Mouse (Mus musculus): ENCODE measurements at regions not wholly inside any gene's neighbourhood (a gene's known extent, or its start where the extent isn't known, plus 50 kb on each side); places are given as distances from the start of the nearest gene placed in this dataset.

DNA sequence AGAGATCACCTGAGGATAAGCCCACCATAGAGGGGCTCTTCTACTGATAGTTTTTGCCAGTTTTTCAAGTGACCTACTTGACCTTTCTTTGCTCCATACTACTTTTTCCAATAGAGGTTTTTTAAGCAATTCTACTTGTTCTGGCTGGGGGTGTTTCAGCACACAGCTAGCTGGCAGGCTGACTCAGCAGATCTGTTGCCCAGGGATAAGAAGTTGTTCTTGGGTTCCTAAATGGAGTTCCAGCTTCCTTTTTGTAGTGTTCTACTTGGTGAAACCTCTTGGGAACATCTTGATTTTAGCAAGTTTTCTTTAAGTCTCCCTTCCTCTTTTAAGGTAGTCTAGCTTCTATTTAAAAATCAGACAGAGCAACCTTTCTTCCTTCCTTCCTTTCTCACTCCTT, 61.0 kb downstream of the 4930474N05Rik start:
- ATAC-seq (no peak), DNase-seq (ENCODE audit: low spot score) (no peak)
- H3K9ac ChIP-seq (replicated peaks; ENCODE audit: low read length): no peak overlapping the region
- no peaks in the 10 kb centered on the region for H3K36me3 ChIP-seq (ENCODE audit: insufficient read depth, low read length)
- no peaks in the 10 kb centered on the region for H3K4me1 ChIP-seq (ENCODE audit: insufficient read depth, low read length)
- H3K4me2 ChIP-seq (ENCODE audit: low read depth, low read length): no peak overlapping the region
- no peak overlapping the region for H3K27ac ChIP-seq
- no peak for TF ChIP-seq CTCF (IDR thresholded peaks at IDR 0.05; ENCODE audit: low read depth)
- no peaks in the 10 kb centered on the region for H3K9me3 ChIP-seq (ENCODE audit: low read length)
- H3K4me3 ChIP-seq (ENCODE audit: low read length): no peak overlapping the region
- H3K27me3 ChIP-seq (ENCODE audit: insufficient read depth, low read length): no peaks in the 10 kb centered on the region

DNA sequence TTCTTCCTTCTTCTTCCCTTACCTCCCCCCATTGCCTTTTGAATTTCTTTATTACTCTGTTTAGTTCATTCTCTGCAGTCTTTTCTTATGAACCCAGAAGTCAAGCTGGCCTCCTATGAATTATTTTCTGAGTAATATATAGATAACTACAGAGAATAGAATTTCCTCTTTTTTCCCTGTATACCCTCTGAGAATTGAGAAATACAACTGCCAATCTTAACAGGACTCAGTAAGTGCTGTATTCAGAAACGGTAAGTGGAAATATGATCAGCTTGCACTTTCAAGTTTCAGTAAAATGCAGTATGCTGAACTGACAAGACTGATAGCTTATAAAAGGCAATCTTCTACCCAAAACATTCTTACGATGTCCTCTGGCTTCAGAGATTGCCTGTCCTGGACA, 61.5 kb downstream of the 4930474N05Rik start:
- no peak for TF ChIP-seq CTCF (IDR thresholded peaks at IDR 0.05; ENCODE audit: low read depth)
- H3K4me2 ChIP-seq (ENCODE audit: low read depth, low read length): no peak overlapping the region
- 69% methylated on average over 2 of the region's 2 CpGs for WGBS

GRCm38 (mm10) chr14:36183701-36184100, 89.0 kb downstream of the 4930474N05Rik start:
- TF ChIP-seq CTCF (IDR thresholded peaks at IDR 0.05; ENCODE audit: low read depth): no peak
- Histone ChIP-seq H3K4me1 (ENCODE audit: insufficient read depth, low read length) (no peaks in the 10 kb centered on the region), H3K4me2 (ENCODE audit: low read depth, low read length) (no peak overlapping the region), H3K9me3 (ENCODE audit: low read length) (no peaks in the 10 kb centered on the region), H3K9ac (replicated peaks; ENCODE audit: low read length) (no peak overlapping the region), H3K27ac (no peak overlapping the region), H3K36me3 (ENCODE audit: insufficient read depth, low read length) (no peaks in the 10 kb centered on the region), H3K4me3 (ENCODE audit: low read length) (no peak overlapping the region), H3K27me3 (ENCODE audit: insufficient read depth, low read length) (no peaks in the 10 kb centered on the region)
- DNase-seq (ENCODE audit: low spot score): no peak
- ATAC-seq: no peak
- WGBS: 47% methylated on average over 1 of the region's 1 CpGs

More for the DNA sequence above, 61.5 kb downstream of the 4930474N05Rik start:
- H3K9ac ChIP-seq (replicated peaks; ENCODE audit: low read length): no peak overlapping the region
- no peaks in the 10 kb centered on the region for H3K4me1 ChIP-seq (ENCODE audit: insufficient read depth, low read length)
- H3K9me3 ChIP-seq (ENCODE audit: low read length): no peaks in the 10 kb centered on the region
- H3K4me3 ChIP-seq (ENCODE audit: low read length): no peak overlapping the region
- ATAC-seq (no peak), DNase-seq (ENCODE audit: low spot score) (no peak)
- H3K27ac ChIP-seq: no peak overlapping the region
- H3K27me3 ChIP-seq (ENCODE audit: insufficient read depth, low read length): no peaks in the 10 kb centered on the region
- no peaks in the 10 kb centered on the region for H3K36me3 ChIP-seq (ENCODE audit: insufficient read depth, low read length)

DNA sequence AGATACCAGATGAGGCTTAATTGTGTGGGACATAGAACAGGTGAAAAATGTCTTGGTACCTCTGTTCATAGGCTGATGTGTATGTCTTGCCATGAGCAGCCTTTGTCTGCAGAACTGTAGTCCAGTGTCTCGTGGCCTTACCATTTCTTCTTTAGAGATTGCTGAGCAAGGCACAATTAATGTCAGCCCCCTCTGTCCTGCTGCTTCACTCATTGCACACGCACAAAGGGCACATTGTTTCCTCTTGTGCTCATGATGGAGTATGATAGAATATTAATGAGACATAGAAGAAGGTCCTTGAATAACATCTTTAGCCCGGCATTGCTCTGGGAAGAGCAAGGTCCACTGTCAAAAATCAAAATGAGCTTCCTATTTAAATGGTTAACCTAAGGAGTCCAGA, 101.8 kb downstream of the 4930474N05Rik start:
- DNase-seq (ENCODE audit: low spot score) (no peak), ATAC-seq (0 out of 2 replicates have a peak, but pooled peaks have one; percentile 43)
- Histone ChIP-seq H3K9me3 (ENCODE audit: low read length) (no peaks in the 10 kb centered on the region), H3K27ac (no peak overlapping the region), H3K9ac (replicated peaks; ENCODE audit: low read length) (no peak overlapping the region), H3K4me3 (ENCODE audit: low read length) (no peak overlapping the region), H3K36me3 (ENCODE audit: insufficient read depth, low read length) (no peaks in the 10 kb centered on the region), H3K4me1 (ENCODE audit: insufficient read depth, low read length) (no peaks in the 10 kb centered on the region), H3K4me2 (ENCODE audit: low read depth, low read length) (no peak overlapping the region), H3K27me3 (ENCODE audit: insufficient read depth, low read length) (no peaks in the 10 kb centered on the region)
- no peak for TF ChIP-seq CTCF (IDR thresholded peaks at IDR 0.05; ENCODE audit: low read depth)
- 16% methylated on average over 3 of the region's 3 CpGs for WGBS

DNA sequence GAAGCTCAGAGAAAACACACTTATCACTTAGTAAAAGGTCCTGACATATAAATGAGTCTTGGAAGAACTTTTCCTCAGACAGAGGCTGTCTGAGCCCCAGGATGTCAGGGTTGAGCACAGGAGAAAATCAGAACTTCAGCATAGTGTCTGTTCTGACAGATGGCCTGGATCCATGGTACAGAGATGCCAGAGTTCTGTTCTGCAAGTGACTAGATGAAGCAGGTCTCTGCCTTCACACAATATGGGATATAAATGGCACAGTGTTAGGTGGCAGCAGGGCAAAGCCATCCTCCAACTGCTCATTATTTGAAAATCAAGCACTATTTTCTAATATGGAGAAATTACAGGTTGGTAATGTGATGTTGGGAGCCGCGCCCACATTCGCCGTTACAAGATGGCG, 103.7 kb downstream of the 4930474N05Rik start:
- ATAC-seq: no peak
- Histone ChIP-seq H3K9me3 (ENCODE audit: low read length) (no peaks in the 10 kb centered on the region), H3K27me3 (ENCODE audit: insufficient read depth, low read length) (no peaks in the 10 kb centered on the region), H3K4me3 (ENCODE audit: low read length) (no peak overlapping the region), H3K9ac (replicated peaks; ENCODE audit: low read length) (no peak overlapping the region), H3K4me1 (ENCODE audit: insufficient read depth, low read length) (no peaks in the 10 kb centered on the region), H3K4me2 (ENCODE audit: low read depth, low read length) (no peak overlapping the region), H3K36me3 (ENCODE audit: insufficient read depth, low read length) (no peaks in the 10 kb centered on the region), H3K27ac (no peak overlapping the region)
- no peak for DNase-seq (ENCODE audit: low spot score)
- WGBS: 97% methylated on average over 5 of the region's 5 CpGs
- no peak for TF ChIP-seq CTCF (IDR thresholded peaks at IDR 0.05; ENCODE audit: low read depth)

DNA sequence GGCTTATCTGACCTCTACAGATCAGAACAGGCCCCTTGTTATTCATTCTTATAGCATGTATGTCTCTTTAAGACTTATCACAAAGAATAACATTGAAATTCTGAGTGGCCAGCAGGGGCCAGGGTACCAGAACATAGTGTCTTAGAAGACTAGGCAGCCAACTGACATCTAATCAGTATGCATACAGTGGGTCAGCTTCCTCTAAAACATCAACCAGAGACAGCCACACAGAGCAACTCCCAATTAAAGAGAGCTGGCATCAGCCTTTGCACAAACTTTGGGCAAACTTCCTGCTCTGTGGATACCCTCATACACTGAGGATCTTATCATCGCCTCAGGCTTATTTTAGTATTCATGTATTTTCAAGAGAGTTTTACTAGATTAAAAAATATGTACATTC, 109.1 kb downstream of the 4930474N05Rik start:
- ATAC-seq (peak; percentile 93), DNase-seq (ENCODE audit: low spot score) (peak; percentile 61)
- Histone ChIP-seq H3K9me3 (ENCODE audit: low read length) (no peaks in the 10 kb centered on the region), H3K27ac (peak overlapping the region; percentile 45; the same call in 1 of the 2 replicates), H3K4me2 (ENCODE audit: low read depth, low read length) (no peak overlapping the region), H3K4me3 (ENCODE audit: low read length) (no peak overlapping the region), H3K4me1 (ENCODE audit: insufficient read depth, low read length) (no peaks in the 10 kb centered on the region), H3K9ac (replicated peaks; ENCODE audit: low read length) (no peak overlapping the region), H3K36me3 (ENCODE audit: insufficient read depth, low read length) (no peaks in the 10 kb centered on the region), H3K27me3 (ENCODE audit: insufficient read depth, low read length) (no peaks in the 10 kb centered on the region)
- TF ChIP-seq CTCF (IDR thresholded peaks at IDR 0.05; ENCODE audit: low read depth): peak; percentile 23; the same call in 1 of the 2 replicates
- WGBS: 80% methylated on average over 1 of the region's 1 CpGs

- no peak overlapping the region for H3K27ac ChIP-seq
- no peaks in the 10 kb centered on the region for H3K27me3 ChIP-seq (ENCODE audit: insufficient read depth, low read length)
- H3K4me2 ChIP-seq (ENCODE audit: low read depth, low read length): no peak overlapping the region
- H3K4me3 ChIP-seq (ENCODE audit: low read length): no peak overlapping the region
- 0 out of 2 replicates have a peak, but pooled peaks have one; percentile 63 for ATAC-seq
- no peak overlapping the region for H3K9ac ChIP-seq (replicated peaks; ENCODE audit: low read length)
- DNase-seq (ENCODE audit: low spot score): peak; percentile 88
- H3K9me3 ChIP-seq (ENCODE audit: low read length): no peaks in the 10 kb centered on the region
- TF ChIP-seq CTCF (IDR thresholded peaks at IDR 0.05; ENCODE audit: low read depth): peak; percentile 84
- 40% methylated on average over 4 of the region's 4 CpGs for WGBS
- H3K36me3 ChIP-seq (ENCODE audit: insufficient read depth, low read length): no peaks in the 10 kb centered on the region
- H3K4me1 ChIP-seq (ENCODE audit: insufficient read depth, low read length): no peaks in the 10 kb centered on the region
These were observed 118.1 kb downstream of the 4930474N05Rik start for GRCm38 (mm10) chr14:36212830-36213229.
